Mouse (Mus musculus): ENCODE data around the gene Hyal3. TPM values are rescaled to one million over a fixed set of nuclear protein-coding genes. Genes with fewer than 3 reads are reported as not detected.

The Hyal3 gene
- polyA plus RNA-seq, 1 experiment from 2014 or later: 0.96 TPM

DNA sequence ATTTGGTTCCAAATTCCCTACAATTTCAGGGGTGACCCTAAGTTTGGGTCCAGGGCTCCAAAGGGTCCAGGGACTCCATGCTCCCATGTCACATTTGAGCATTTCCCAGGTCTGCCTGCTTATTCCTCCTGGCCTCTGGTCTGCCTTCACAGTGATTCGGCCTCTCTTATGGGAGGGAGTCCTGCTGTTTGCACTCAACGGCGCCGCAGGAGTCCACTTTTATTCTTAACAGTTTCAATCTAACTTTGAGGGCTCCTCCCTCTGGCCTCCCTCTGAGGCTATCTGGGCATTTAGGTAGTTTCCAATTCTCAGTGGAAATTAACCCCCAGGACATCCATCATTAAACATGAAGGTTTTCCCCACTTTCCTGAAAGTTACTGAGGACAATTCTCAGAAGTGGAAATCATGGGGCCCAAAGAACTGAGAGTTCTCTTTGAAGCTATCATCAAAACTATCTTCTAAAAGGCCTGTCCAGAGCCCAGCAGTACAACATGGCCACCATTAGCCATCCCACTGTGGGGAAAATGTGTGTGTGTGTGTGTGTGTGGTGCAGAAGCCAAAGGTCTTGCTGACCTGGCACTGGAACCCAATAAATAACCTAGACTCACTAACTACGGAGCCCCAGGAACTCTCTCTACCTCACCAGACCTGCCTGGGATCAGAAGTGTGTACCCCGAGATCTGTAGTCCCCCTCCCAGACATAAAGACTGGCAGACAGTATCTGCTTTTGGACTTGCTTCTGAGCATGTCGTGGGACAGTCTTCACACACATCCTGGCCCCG is 13.9 kb downstream of the Hyal3 start:
- Histone ChIP-seq H3K9me3 (no peaks in the 10 kb centered on the region), H3K36me3 (replicated peaks) (peaks cover 62% of the 10 kb centered on the region), H3K27me3 (replicated peaks; ENCODE audit: low read depth, poor library complexity, severe bottlenecking) (peaks cover 9% of the 10 kb centered on the region; the same call in 1 of the 2 replicates), H3K4me3 (no peak overlapping the region), H3K4me1 (peaks cover under 1% of the 10 kb centered on the region; the same call in 1 of the 2 replicates), H3K27ac (replicated peaks) (no peak overlapping the region)
- no peak for DNase-seq (ENCODE audit: low spot score)
- 78% methylated on average over 8 of the region's 8 CpGs for WGBS

DNA sequence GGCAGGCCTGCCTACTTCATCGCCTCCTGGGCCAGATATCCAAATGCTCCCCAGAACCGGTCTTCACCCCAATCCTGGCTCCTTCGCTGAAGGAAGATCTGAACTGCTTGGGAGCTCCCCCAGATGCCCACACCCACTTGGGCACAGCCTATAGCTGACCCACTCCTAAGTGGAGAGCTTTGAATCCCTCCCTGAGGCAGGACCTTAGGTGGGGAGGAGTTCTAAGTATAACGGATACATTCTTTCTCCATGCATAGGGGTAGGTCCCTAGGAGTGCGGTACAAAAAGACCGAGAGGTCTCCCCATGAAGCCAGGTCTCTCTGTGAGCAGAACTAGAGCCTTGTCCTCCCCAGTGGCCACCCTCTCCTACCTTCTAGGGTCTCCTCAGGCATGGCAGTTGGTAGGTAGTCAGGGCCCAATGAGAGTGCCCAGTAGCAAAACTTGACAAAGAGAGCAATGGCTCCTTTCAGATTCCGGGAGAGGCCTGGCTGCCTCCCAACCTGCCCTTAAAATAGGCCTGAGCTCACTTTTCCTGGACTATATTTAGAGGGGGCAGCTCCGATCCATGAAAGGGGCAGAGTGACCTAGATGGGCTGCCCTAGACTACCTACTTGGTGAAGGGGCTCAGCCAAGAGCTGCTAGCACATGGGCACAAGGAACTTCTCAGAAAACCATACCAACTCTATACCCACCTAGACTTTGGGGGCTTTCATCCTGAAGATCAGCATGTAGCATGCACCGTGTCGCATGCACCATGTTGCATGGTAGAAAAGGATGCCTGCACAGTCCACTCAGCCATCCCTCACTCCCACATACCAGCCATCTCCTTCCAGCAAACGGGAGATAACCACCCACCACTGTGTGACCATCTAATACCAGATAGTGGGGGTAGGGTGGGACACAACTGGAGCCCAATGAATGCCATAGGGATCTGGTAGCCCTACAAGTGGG is 16.3 kb downstream of the Hyal3 start:
- DNase-seq (ENCODE audit: low spot score): no peak
- WGBS: 91% methylated on average over 11 of the region's 11 CpGs
- Histone ChIP-seq H3K27ac (replicated peaks) (no peak overlapping the region), H3K9me3 (no peaks in the 10 kb centered on the region), H3K4me3 (no peak overlapping the region), H3K4me1 (peaks cover 6% of the 10 kb centered on the region), H3K36me3 (replicated peaks) (peaks cover 38% of the 10 kb centered on the region), H3K27me3 (replicated peaks; ENCODE audit: low read depth, poor library complexity, severe bottlenecking) (peaks cover 15% of the 10 kb centered on the region)

DNA sequence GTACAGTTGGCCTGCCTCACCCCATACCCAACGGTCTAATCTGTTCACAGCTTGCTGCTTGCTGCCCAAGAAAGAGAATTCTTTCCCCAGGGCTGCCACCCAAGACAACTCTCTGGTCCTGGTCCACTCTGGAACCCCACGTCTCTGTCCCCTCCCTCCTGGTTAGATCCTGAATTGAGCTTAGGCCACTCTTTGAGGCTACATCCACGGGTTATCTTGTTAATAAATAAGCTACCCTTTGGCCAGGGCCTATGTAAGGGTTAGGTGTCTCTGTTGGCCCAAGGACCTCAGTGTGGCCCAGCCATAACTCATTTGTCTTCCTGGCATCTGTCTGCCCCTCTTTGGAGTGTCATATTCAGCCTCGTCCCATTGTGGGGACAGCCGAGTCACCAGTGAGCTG is 17.8 kb downstream of the Hyal3 start:
- Histone ChIP-seq H3K4me1 (peaks cover 21% of the 10 kb centered on the region), H3K27ac (replicated peaks) (no peak overlapping the region), H3K9me3 (no peaks in the 10 kb centered on the region), H3K36me3 (replicated peaks) (peaks cover 23% of the 10 kb centered on the region), H3K4me3 (0 out of 2 replicates have a peak overlapping the region, but pooled peaks have one; percentile 4), H3K27me3 (replicated peaks; ENCODE audit: low read depth, poor library complexity, severe bottlenecking) (peaks cover 24% of the 10 kb centered on the region)
- WGBS: 83% methylated on average over 5 of the region's 5 CpGs
- DNase-seq (ENCODE audit: low spot score): no peak

DNA sequence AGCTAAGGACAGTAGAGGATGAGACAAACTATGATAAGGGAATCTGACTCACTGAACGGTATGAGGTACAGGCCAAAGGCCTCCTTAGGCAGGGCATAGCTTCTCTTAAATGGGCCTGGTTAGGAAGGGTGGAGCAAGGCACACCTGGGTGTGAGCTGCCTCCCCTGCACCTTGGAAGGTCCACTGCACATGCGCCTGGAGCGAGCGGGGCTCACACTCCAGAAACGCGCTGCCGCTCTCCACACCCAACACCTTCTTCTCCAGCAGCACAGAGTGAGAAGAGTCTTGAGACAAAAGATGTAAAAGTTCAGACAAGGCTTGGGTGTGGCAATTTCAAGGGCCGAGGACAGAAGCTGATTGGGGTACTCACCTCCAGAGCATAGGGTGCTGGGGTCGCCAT is 18.8 kb downstream of the Hyal3 start:
- peaks cover 12% of the 10 kb centered on the region for H3K36me3 ChIP-seq (replicated peaks)
- no peak overlapping the region; the same call in 1 of the 2 replicates for H3K4me3 ChIP-seq
- no peak for DNase-seq (ENCODE audit: low spot score)
- peaks cover 31% of the 10 kb centered on the region for H3K4me1 ChIP-seq
- no peak overlapping the region for H3K27ac ChIP-seq (replicated peaks)
- H3K27me3 ChIP-seq (replicated peaks; ENCODE audit: low read depth, poor library complexity, severe bottlenecking): peaks cover 30% of the 10 kb centered on the region
- 86% methylated on average over 9 of the region's 9 CpGs for WGBS
- H3K9me3 ChIP-seq: no peaks in the 10 kb centered on the region

DNA sequence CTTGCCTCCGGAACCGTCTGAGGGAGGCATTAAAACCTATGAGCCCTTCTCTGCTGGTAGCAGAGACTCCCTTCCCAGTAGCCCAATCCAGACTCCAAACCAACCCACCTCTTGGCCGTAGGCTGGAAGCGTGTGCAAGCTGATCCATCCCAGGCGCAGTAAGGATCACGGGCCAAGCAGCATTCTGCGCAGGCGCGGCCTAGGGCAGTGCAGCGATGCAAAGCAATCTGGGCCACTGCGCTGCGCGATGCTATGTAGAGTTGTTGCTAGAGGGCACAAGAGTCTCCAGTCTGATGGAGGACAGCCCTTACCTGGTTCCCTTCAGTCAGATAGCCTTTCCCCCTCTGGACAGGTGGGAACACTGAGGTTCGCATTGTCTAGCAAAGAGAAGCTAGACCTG is 19.2 kb downstream of the Hyal3 start:
- Histone ChIP-seq H3K9me3 (no peaks in the 10 kb centered on the region), H3K27me3 (replicated peaks; ENCODE audit: low read depth, poor library complexity, severe bottlenecking) (peaks cover 30% of the 10 kb centered on the region), H3K4me3 (peak overlapping the region; percentile 16; the same call in 1 of the 2 replicates), H3K36me3 (replicated peaks) (peaks cover 8% of the 10 kb centered on the region; the same call in 1 of the 2 replicates), H3K4me1 (peaks cover 35% of the 10 kb centered on the region), H3K27ac (replicated peaks) (no peak overlapping the region)
- peak; percentile 43 for DNase-seq (ENCODE audit: low spot score)
- 64% methylated on average over 14 of the region's 14 CpGs for WGBS

- Histone ChIP-seq H3K36me3 (replicated peaks) (0 out of 2 replicates have a peak, but pooled peaks cover 4% of the 10 kb centered on the region), H3K27ac (replicated peaks) (no peak overlapping the region), H3K4me1 (peaks cover 44% of the 10 kb centered on the region), H3K4me3 (no peak overlapping the region), H3K9me3 (no peaks in the 10 kb centered on the region), H3K27me3 (replicated peaks; ENCODE audit: low read depth, poor library complexity, severe bottlenecking) (peaks cover 30% of the 10 kb centered on the region)
- DNase-seq (ENCODE audit: low spot score): no peak
- 82% methylated on average over 12 of the region's 12 CpGs for whole genome bisulfite sequencing
These were observed 20.1 kb downstream of the Hyal3 start for GRCm38 (mm10) chr9:107600745-107601144.

GRCm38 (mm10) chr9:107601275-107601674 is 20.7 kb downstream of the Hyal3 start:
- H3K36me3 ChIP-seq (replicated peaks): 0 out of 2 replicates have a peak, but pooled peaks cover 4% of the 10 kb centered on the region
- H3K27ac ChIP-seq (replicated peaks): 0 out of 2 replicates have a peak overlapping the region, but pooled peaks have one; percentile 65
- no peak for DNase-seq (ENCODE audit: low spot score)
- peaks cover 50% of the 10 kb centered on the region for H3K4me1 ChIP-seq
- WGBS: 87% methylated on average over 11 of the region's 11 CpGs
- no peak overlapping the region for H3K4me3 ChIP-seq
- no peaks in the 10 kb centered on the region for H3K9me3 ChIP-seq
- peaks cover 30% of the 10 kb centered on the region for H3K27me3 ChIP-seq (replicated peaks; ENCODE audit: low read depth, poor library complexity, severe bottlenecking)

- 0 out of 2 replicates have a peak, but pooled peaks cover 4% of the 10 kb centered on the region for H3K36me3 ChIP-seq (replicated peaks)
- peaks cover 58% of the 10 kb centered on the region for H3K4me1 ChIP-seq
- WGBS: 15% methylated on average over 10 of the region's 10 CpGs
- H3K4me3 ChIP-seq: peak overlapping the region; percentile 6; the same call in 1 of the 2 replicates
- H3K9me3 ChIP-seq: no peaks in the 10 kb centered on the region
- peaks cover 35% of the 10 kb centered on the region for H3K27me3 ChIP-seq (replicated peaks; ENCODE audit: low read depth, poor library complexity, severe bottlenecking)
- peak; percentile 92 for DNase-seq (ENCODE audit: low spot score)
- H3K27ac ChIP-seq (replicated peaks): peak overlapping the region; percentile 65
These were observed 21.5 kb downstream of the Hyal3 start for GRCm38 (mm10) chr9:107602068-107602648.

DNA sequence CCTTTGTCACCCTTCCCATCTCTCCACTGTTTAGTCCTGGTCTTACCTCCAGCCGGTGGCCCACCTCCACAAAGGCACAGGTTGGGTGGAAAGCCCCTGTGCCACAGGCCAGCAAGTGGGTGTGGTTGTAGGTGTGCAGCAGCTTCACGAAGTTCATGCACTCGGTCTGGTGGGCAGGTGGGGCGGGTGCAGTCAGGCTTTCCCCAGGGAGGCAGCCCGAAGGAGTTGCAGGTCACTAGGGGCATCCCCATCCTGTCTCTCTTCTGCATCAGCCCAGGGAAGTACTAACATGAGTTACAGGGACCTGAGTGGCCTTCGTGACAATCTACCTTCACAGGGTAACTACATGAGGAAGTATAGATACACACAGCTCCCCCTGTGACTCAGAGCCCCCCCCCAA is 22.6 kb downstream of the Hyal3 start:
- H3K36me3 ChIP-seq (replicated peaks): 0 out of 2 replicates have a peak, but pooled peaks cover 4% of the 10 kb centered on the region
- peaks cover 69% of the 10 kb centered on the region for H3K4me1 ChIP-seq
- 84% methylated on average over 6 of the region's 6 CpGs for WGBS
- H3K9me3 ChIP-seq: no peaks in the 10 kb centered on the region
- peaks cover 38% of the 10 kb centered on the region for H3K27me3 ChIP-seq (replicated peaks; ENCODE audit: low read depth, poor library complexity, severe bottlenecking)
- peak overlapping the region; percentile 65 for H3K27ac ChIP-seq (replicated peaks)
- DNase-seq (ENCODE audit: low spot score): no peak
- no peak overlapping the region for H3K4me3 ChIP-seq

DNA sequence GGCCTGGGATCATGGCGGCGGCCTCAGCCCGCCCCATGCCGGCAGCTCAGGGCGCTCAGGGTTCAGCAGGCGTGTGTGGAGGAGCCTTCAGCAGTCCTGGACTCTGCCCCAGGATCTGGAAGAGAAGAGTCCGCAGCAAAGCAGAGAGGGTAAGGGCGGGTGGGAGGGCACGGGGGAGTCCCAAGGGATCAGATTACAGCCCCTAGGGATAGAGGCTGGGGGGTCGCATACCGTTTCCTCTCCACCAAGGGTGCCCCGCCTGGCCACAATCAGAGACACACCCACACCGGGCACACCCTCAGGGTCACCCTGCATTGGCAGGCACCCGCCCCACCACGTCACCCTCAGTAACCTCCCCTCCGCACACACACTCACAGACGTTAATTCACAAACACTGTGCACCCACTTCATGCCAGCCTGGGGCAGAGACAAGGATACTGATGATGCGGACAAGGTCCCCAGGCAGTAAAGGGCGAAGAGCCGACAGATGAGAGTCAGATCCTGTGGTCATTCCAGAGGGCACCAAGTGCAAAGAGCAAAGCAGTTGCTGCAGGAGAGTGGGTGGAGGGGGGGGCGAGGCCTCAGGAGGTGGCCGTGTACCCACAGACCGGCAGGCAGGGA is 24.5 kb downstream of the Hyal3 start:
- DNase-seq (ENCODE audit: low spot score): no peak
- Histone ChIP-seq H3K4me1 (peaks cover 84% of the 10 kb centered on the region), H3K27me3 (replicated peaks; ENCODE audit: low read depth, poor library complexity, severe bottlenecking) (peaks cover 28% of the 10 kb centered on the region), H3K9me3 (no peaks in the 10 kb centered on the region), H3K36me3 (replicated peaks) (no peaks in the 10 kb centered on the region), H3K4me3 (peak overlapping the region; percentile 32), H3K27ac (replicated peaks) (peak overlapping the region; percentile 60)
- WGBS: 33% methylated on average over 23 of the region's 23 CpGs

- Histone ChIP-seq H3K4me3 (peak overlapping the region; percentile 29), H3K27me3 (replicated peaks; ENCODE audit: low read depth, poor library complexity, severe bottlenecking) (peaks cover 24% of the 10 kb centered on the region), H3K4me1 (peaks cover 92% of the 10 kb centered on the region), H3K36me3 (replicated peaks) (no peaks in the 10 kb centered on the region), H3K9me3 (no peaks in the 10 kb centered on the region), H3K27ac (replicated peaks) (peak overlapping the region; percentile 80)
- WGBS: 6% methylated on average over 9 of the region's 9 CpGs
- DNase-seq (ENCODE audit: low spot score): peak; percentile 57
These were observed 26.0 kb downstream of the Hyal3 start for GRCm38 (mm10) chr9:107606591-107606990.

Measured in embryonic facial prominence, embryonic 10.5 days (tissue).